Mouse (Mus musculus) liver, embryonic 11.5 days (tissue): ENCODE data around the gene Pum2. TPM values are rescaled to one million over a fixed set of nuclear protein-coding genes. Genes with fewer than 3 reads are reported as not detected.

Source experiments
- ATAC-seq: fragments of 200-750 bp; cut with Nextera tagmentation; replicated peaks from 2 replicates; pipeline ENCODE4 v1.8.0; 2017; ENCODE audit warnings: moderate number of reproducible peaks, mild to moderate bottlenecking, moderate TSS enrichment, moderate library complexity; ENCODE audit not compliant: low FRiP score
- DNase-seq: peaks from one replicate; pipeline ENCODE4 v3.0.0-alpha.2; 2017; ENCODE audit warnings: low spot score
- H3K27ac ChIP-seq: fragments of 300-500 bp; sonication (generic); 2 replicates; pipeline ENCODE4 v1.5.1; 2014; ENCODE audit warnings: mild to moderate bottlenecking, low read depth, low read length, control low read depth
- H3K27me3 ChIP-seq: fragments of 300-500 bp; sonication (generic); replicated peaks from 2 replicates; pipeline ENCODE4 v1.6.1; 2014; ENCODE audit warnings: low read length, mixed read lengths; ENCODE audit not compliant: control insufficient read depth, insufficient read depth
- H3K36me3 ChIP-seq: fragments of 300-500 bp; sonication (generic); 2 replicates; pipeline ENCODE4 v1.6.1; 2014; ENCODE audit warnings: mild to moderate bottlenecking, low read length, moderate library complexity, mixed read lengths; ENCODE audit not compliant: control insufficient read depth, insufficient read depth
- H3K4me1 ChIP-seq: fragments of 300-500 bp; sonication (generic); replicated peaks from 2 replicates; pipeline ENCODE4 v1.6.1; 2014; ENCODE audit warnings: low read length, mixed read lengths; ENCODE audit not compliant: control insufficient read depth, insufficient read depth
- H3K4me2 ChIP-seq: fragments of 300-500 bp; sonication (generic); 2 replicates; pipeline ENCODE4 v1.6.1; 2014; ENCODE audit warnings: mild to moderate bottlenecking, control low read depth, moderate library complexity
- H3K4me3 ChIP-seq: fragments of 300-500 bp; sonication (generic); 2 replicates; pipeline ENCODE4 v1.5.1; 2014; ENCODE audit warnings: low read depth, low read length, control low read depth
- H3K9ac ChIP-seq: fragments of 300-500 bp; sonication (generic); 2 replicates; pipeline ENCODE4 v1.6.1; 2014; ENCODE audit warnings: low read depth, low read length, control low read depth
- H3K9me3 ChIP-seq: fragments of 300-500 bp; sonication (generic); 2 replicates; pipeline ENCODE4 v1.6.1; 2016; ENCODE audit warnings: low read length, inconsistent platforms, mixed read lengths; ENCODE audit not compliant: control insufficient read depth
- WGBS: fragments of 180-500 bp; shearing (Covaris S2); extraction: QIAGEN DNeasy Blood & Tissue Kit; methylation state at CpG from one replicate; pipeline ENCODE4 v1.1.7; 2014; 5-methylcytosine and 5-hydroxymethylcytosine counted together
- polyA plus RNA-seq: library from polyadenylated mRNA; unstranded; fragments of >200 nt; fragmentation: Nextera tagmentation; extraction: Ambion mirVana; gene quantifications from 2 replicates; pipeline ENCODE4 v1.2.1, GENCODE M21; 2014

Gene Pum2
- polyA plus RNA-seq, 1 experiment from 2014 or later, result 47.3 TPM

- Histone ChIP-seq H3K4me3 (no peak overlapping the region), H3K4me2 (no peak overlapping the region), H3K9ac (no peak overlapping the region), H3K4me1 (peaks cover 19% of the 10 kb centered on the region), H3K27ac (no peak overlapping the region), H3K27me3 (no peaks in the 10 kb centered on the region), H3K36me3 (no peaks in the 10 kb centered on the region), H3K9me3 (no peaks in the 10 kb centered on the region)
- ATAC-seq (no peak), DNase-seq (no peak)
- whole genome bisulfite sequencing, result 70% methylated on average over 9 of the region's 9 CpGs
Observed at GRCm38 (mm10) chr12:8784189-8784588, 110.3 kb downstream of the Pum2 start.

- Histone ChIP-seq H3K9me3 (no peaks in the 10 kb centered on the region), H3K4me1 (peaks cover 14% of the 10 kb centered on the region), H3K9ac (no peak overlapping the region), H3K27me3 (no peaks in the 10 kb centered on the region), H3K27ac (no peak overlapping the region), H3K4me2 (no peak overlapping the region), H3K4me3 (no peak overlapping the region), H3K36me3 (no peaks in the 10 kb centered on the region)
- DNase-seq, result no peak
- no peak for ATAC-seq
- 65% methylated on average over 5 of the region's 5 CpGs for WGBS
Observed at GRCm38 (mm10) chr12:8786476-8786875, 112.5 kb downstream of the Pum2 start.

- DNase-seq (no peak), ATAC-seq (no peak)
- H3K4me2 ChIP-seq, result no peak overlapping the region
- H3K4me1 ChIP-seq, result peaks cover 14% of the 10 kb centered on the region
- 82% methylated on average over 12 of the region's 12 CpGs for WGBS
- no peak overlapping the region for H3K27ac ChIP-seq
- H3K9me3 ChIP-seq, result no peaks in the 10 kb centered on the region
- no peak overlapping the region for H3K4me3 ChIP-seq
- no peak overlapping the region for H3K9ac ChIP-seq
- H3K36me3 ChIP-seq, result no peaks in the 10 kb centered on the region; the same call in 1 of the 2 replicates
- H3K27me3 ChIP-seq, result no peaks in the 10 kb centered on the region
Observed at GRCm38 (mm10) chr12:8786984-8787730, 113.2 kb downstream of the Pum2 start.

GRCm38 (mm10) chr12:8788469-8788868 is 114.5 kb downstream of the Pum2 start:
- Histone ChIP-seq H3K4me3 (no peak overlapping the region), H3K9ac (no peak overlapping the region), H3K4me1 (peaks cover 13% of the 10 kb centered on the region), H3K27ac (no peak overlapping the region), H3K9me3 (no peaks in the 10 kb centered on the region), H3K36me3 (no peaks in the 10 kb centered on the region; the same call in 1 of the 2 replicates), H3K4me2 (no peak overlapping the region), H3K27me3 (no peaks in the 10 kb centered on the region)
- ATAC-seq, result no peak
- WGBS, result 81% methylated on average over 3 of the region's 3 CpGs
- DNase-seq, result no peak

GRCm38 (mm10) chr12:8790615-8791014 is 116.7 kb downstream of the Pum2 start:
- no peak overlapping the region for H3K27ac ChIP-seq
- H3K36me3 ChIP-seq, result no peaks in the 10 kb centered on the region; the same call in 1 of the 2 replicates
- WGBS, result 88% methylated on average over 12 of the region's 12 CpGs
- no peaks in the 10 kb centered on the region for H3K27me3 ChIP-seq
- H3K4me2 ChIP-seq, result no peak overlapping the region
- DNase-seq, result no peak
- no peak overlapping the region for H3K9ac ChIP-seq
- no peak overlapping the region for H3K4me3 ChIP-seq
- no peaks in the 10 kb centered on the region for H3K9me3 ChIP-seq
- peaks cover 1% of the 10 kb centered on the region; the same call in 1 of the 2 replicates for H3K4me1 ChIP-seq
- ATAC-seq, result no peak

DNA sequence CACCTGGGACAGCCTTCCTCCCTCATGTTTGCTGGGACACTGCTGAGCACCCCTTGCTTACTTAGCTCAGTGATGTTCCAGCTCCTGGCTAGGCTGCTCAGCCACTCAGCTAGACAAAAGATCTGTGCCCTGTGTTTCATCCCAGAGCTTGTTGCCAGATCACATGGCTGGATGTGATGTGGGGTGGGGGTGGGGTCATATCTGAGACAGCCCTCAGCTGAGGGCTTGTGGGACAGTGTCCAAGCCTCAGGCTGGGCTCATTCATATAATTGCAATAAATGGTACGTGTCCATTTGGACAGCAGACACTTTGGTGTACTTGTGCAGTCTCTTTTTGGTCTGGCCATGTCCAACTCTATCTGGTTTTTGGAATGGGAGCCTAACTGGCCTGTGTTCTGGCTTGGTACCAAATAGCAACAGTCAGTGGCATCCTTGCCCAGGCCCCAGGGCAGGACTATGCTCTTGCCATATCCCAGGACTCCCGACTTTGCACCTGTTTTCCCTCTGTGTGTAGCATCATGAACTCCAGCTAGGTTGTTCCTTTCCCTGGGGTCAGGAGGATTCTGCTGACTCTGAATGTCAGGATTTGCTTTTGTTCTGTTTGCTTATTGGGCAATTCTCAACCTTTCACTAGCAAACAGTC is 119.6 kb downstream of the Pum2 start:
- H3K9me3 ChIP-seq, result no peaks in the 10 kb centered on the region
- H3K9ac ChIP-seq, result no peak overlapping the region
- H3K4me1 ChIP-seq, result no peaks in the 10 kb centered on the region
- no peak for DNase-seq
- H3K4me3 ChIP-seq, result no peak overlapping the region
- H3K4me2 ChIP-seq, result no peak overlapping the region
- ATAC-seq, result 0 out of 2 replicates have a peak, but pooled peaks have one; percentile 24
- H3K36me3 ChIP-seq, result no peaks in the 10 kb centered on the region; the same call in 1 of the 2 replicates
- H3K27me3 ChIP-seq, result no peaks in the 10 kb centered on the region
- no peak overlapping the region for H3K27ac ChIP-seq
- 68% methylated on average over 2 of the region's 2 CpGs for WGBS

DNA sequence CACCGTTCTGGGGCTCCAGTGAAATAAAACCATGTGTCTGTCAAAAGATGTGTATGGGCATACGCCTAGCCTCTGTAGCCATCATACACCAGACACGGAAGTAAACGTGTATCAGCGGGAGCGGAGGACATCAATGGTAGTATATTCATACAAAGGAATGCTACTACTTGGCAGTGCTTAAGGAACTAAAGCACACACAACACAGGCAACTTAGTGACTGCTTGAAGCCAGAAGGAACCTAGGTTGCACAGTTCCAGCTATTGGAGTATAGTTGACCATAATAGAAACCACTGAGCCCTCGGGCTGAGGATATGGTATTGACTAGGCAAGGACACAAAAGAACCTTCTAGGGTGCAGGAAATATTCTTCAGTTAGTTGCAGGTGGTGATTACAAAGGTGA is 124.0 kb downstream of the Pum2 start:
- ATAC-seq (no peak), DNase-seq (no peak)
- H3K27ac ChIP-seq, result no peak overlapping the region
- no peaks in the 10 kb centered on the region for H3K36me3 ChIP-seq
- no peak overlapping the region for H3K4me3 ChIP-seq
- 86% methylated on average over 7 of the region's 7 CpGs for WGBS
- no peaks in the 10 kb centered on the region for H3K9me3 ChIP-seq
- H3K4me1 ChIP-seq, result no peaks in the 10 kb centered on the region
- H3K4me2 ChIP-seq, result no peak overlapping the region
- no peak overlapping the region for H3K9ac ChIP-seq
- H3K27me3 ChIP-seq, result no peaks in the 10 kb centered on the region

DNA sequence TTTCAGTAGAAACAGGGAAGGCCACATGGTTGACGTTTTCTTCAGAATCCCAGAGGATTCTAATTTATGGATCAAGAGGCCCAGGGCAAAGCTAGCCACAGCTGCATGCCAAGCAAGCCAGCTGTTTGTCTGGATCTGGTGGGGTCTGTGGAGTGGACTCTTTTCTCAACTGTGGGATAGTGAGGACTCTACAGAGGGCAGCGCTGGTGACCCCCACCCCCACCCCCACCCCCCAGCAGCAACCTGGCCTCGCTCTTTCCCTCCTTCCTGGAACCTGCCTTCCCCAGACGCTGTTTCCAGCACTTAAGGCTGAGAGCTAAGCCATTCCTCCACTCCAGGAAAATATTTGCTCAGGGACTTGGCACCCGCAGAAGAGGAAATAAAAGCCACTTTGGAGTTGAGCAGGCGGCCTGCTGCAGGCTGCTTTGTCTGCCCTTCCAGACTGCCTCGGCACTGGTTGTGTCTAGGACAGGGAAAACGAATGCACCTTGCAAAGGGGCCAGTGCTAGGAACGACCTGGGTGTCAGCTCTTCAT is 124.6 kb downstream of the Pum2 start:
- DNase-seq (no peak), ATAC-seq (no peak)
- Histone ChIP-seq H3K4me1 (no peaks in the 10 kb centered on the region), H3K27ac (no peak overlapping the region), H3K9ac (no peak overlapping the region), H3K27me3 (no peaks in the 10 kb centered on the region), H3K9me3 (no peaks in the 10 kb centered on the region), H3K36me3 (no peaks in the 10 kb centered on the region), H3K4me3 (no peak overlapping the region), H3K4me2 (no peak overlapping the region)
- WGBS, result 58% methylated on average over 9 of the region's 9 CpGs
